Mouse (Mus musculus): ENCODE measurements around the gene Icam1. TPM values are rescaled to one million over a fixed set of nuclear protein-coding genes. Genes with fewer than 3 reads are reported as not detected.

Gene Icam1
- polyA plus RNA-seq, 1 experiment from 2014 or later: 10.3 TPM

DNA sequence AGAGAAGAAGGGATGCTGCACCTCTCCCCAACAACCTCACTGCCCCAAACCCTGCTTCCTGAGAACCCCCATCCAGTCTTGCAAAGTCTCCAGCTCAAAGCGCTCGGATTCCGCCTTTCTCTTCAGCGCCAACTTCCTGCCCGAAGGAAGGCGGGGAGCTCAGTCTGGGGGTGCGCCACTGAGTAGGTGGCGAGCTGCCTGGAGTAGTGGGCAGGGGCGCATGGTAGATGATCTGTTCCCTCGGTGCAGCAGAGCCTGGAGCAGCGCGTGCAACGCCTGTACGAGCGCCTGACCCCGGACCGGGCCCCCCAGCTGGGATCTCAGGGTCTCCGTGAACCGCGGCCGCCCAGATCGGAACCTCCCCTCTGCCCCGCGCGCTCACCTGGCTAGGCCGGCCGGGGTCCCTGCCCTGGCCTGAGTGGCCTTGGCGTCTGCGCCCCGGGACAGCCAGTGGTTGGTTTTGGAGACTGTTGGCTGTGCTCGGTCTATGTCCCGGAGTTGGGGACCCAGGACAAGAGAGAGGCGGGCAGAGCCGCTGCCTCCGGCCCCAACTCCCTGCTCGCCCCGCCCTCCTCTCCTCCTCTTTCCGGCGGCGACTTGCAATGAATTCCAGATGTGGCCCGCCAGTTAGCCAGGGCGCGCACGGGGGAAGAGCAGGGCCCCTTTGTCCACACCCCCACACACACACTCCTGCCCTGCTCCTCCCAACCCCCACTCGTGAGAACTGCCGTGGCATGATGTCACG lies 39.4 kb upstream of the Icam1 start, which contains the start of gene S1pr2:
Gene S1pr2 (minus strand): TSS at position 566 of the 745 bp plus-strand sequence.
- Histone ChIP-seq H3K4me3 (ENCODE audit: low read length) (peak within 1 kb of the TSS; percentile 75), H3K9me3 (ENCODE audit: control insufficient read depth, low read length) (no peaks in the 10 kb centered on the region), H3K36me3 (ENCODE audit: control insufficient read depth, insufficient read depth, low read length) (no peaks in the 10 kb centered on the region), H3K9ac (ENCODE audit: low read depth, low read length) (peak within 1 kb of the TSS; percentile 81), H3K4me2 (replicated peaks; ENCODE audit: low read depth, low read length) (peak within 1 kb of the TSS; percentile 78), H3K27ac (ENCODE audit: low read depth, low read length) (peak within 1 kb of the TSS; percentile 89), H3K27me3 (ENCODE audit: control insufficient read depth, insufficient read depth, low read length) (no peaks in the 10 kb centered on the region), H3K4me1 (ENCODE audit: control insufficient read depth, insufficient read depth, low read length) (peaks cover 32% of the 10 kb centered on the region)
- WGBS: 2% methylated on average over 45 of the region's 47 CpGs
- ATAC-seq (ENCODE audit: low FRiP score, low TSS enrichment): peak; percentile 68

DNA sequence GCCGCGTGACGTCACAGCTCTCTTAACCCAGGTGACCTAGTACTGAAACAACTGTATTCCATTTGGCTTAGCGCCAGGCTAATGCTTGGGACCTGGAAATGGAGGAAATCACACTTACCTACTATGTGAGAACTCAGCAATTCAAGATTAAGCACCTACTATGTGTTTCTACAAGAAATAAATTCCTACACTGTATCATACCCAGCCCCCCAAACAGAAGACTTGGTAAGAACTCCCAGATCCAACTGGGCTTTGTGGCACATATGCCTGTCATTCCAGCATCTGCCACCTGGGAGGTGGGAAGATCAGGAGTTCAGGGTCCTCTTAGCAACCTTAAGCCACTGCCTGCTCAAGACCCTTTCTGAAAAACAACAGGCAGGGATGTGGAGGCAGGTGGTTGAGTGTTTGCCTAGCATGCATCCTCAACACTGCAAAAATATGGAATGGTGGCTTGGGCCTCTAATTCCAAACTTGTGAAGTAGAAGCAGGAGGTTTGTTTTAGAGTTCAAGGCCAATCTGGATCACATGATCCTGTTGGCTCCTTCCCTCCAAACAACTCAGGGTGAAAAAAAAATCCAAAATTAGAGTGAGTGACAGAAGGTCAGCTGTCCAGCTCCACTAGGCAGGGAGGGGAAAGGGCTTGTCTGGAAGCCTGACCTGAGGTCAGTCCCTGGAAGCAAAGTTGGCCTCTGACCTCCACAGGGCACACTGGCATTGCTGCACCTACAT lies 38.7 kb upstream of the Icam1 start:
- Histone ChIP-seq H3K4me1 (ENCODE audit: control insufficient read depth, insufficient read depth, low read length) (peaks cover 24% of the 10 kb centered on the region), H3K36me3 (ENCODE audit: control insufficient read depth, insufficient read depth, low read length) (no peaks in the 10 kb centered on the region), H3K9me3 (ENCODE audit: control insufficient read depth, low read length) (no peaks in the 10 kb centered on the region), H3K27me3 (ENCODE audit: control insufficient read depth, insufficient read depth, low read length) (no peaks in the 10 kb centered on the region), H3K4me3 (ENCODE audit: low read length) (peak overlapping the region; percentile 75), H3K27ac (ENCODE audit: low read depth, low read length) (no peak overlapping the region), H3K9ac (ENCODE audit: low read depth, low read length) (peak overlapping the region; percentile 81; the same call in 1 of the 2 replicates), H3K4me2 (replicated peaks; ENCODE audit: low read depth, low read length) (peak overlapping the region; percentile 78)
- ATAC-seq (ENCODE audit: low FRiP score, low TSS enrichment): 0 out of 2 replicates have a peak, but pooled peaks have one; percentile 1
- 3% methylated on average over 4 of the region's 4 CpGs for WGBS

DNA sequence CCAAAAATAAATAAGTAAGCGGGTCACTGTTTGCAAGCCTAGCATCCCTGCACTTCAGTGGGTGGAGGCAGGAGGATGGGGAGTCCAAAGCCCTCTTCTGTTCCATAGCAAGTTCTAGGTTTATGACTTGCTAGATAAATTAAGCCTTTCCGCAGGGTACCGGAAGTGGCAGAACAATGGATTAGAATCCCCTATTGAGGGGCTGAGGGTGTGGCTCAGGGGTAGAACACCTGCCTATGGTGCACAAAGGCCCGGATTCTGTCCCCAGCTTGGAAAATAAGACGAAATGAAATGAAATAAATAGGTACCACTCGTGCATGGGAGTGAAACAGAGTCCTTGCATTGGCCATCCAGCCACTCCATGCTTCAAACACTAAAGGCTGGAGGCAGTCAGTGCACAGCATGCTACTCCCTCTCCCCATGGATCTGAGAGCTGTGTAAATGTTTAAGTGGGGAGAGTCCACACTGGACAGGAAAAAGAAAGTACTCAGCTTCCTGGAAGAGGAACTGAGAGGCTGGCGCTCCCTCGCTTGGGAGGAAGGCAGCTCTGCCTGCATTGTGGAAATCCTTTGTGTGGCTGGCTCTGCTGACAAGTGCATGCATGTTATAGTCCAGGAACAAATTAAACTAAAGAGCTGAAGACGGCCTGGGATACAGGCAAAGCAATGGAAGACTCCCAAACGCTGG lies 37.2 kb upstream of the Icam1 start:
- peak overlapping the region; percentile 51; the same call in 1 of the 2 replicates for H3K27ac ChIP-seq (ENCODE audit: low read depth, low read length)
- H3K9me3 ChIP-seq (ENCODE audit: control insufficient read depth, low read length): no peaks in the 10 kb centered on the region
- H3K4me3 ChIP-seq (ENCODE audit: low read length): no peak overlapping the region
- H3K4me2 ChIP-seq (replicated peaks; ENCODE audit: low read depth, low read length): no peak overlapping the region
- no peaks in the 10 kb centered on the region for H3K36me3 ChIP-seq (ENCODE audit: control insufficient read depth, insufficient read depth, low read length)
- ATAC-seq (ENCODE audit: low FRiP score, low TSS enrichment): no peak
- H3K27me3 ChIP-seq (ENCODE audit: control insufficient read depth, insufficient read depth, low read length): no peaks in the 10 kb centered on the region
- H3K9ac ChIP-seq (ENCODE audit: low read depth, low read length): no peak overlapping the region
- peaks cover 18% of the 10 kb centered on the region for H3K4me1 ChIP-seq (ENCODE audit: control insufficient read depth, insufficient read depth, low read length)
- WGBS: 62% methylated on average over 10 of the region's 10 CpGs

DNA sequence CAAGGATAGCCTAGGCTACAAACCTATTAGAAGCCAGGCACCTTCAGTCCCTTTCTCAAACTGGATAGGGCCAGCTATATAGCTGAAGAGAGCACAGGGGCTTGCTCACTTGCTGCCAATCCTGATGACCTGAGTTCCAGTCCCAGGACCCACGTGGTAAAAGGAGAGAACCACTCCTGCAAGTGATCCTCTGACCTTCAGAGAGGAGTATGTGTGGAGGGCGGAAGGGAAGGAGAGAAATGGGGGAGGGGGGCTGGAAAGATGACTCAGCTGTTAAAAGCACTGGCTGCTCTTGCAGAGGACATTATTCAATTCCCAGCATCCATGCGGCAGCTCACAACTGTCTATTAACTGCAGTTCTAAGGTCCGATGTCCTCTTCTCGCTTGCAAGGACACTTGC lies 36.6 kb upstream of the Icam1 start:
- H3K36me3 ChIP-seq (ENCODE audit: control insufficient read depth, insufficient read depth, low read length): no peaks in the 10 kb centered on the region
- no peaks in the 10 kb centered on the region for H3K9me3 ChIP-seq (ENCODE audit: control insufficient read depth, low read length)
- no peak overlapping the region for H3K4me3 ChIP-seq (ENCODE audit: low read length)
- H3K4me2 ChIP-seq (replicated peaks; ENCODE audit: low read depth, low read length): no peak overlapping the region
- ATAC-seq (ENCODE audit: low FRiP score, low TSS enrichment): no peak
- peaks cover 18% of the 10 kb centered on the region for H3K4me1 ChIP-seq (ENCODE audit: control insufficient read depth, insufficient read depth, low read length)
- H3K27me3 ChIP-seq (ENCODE audit: control insufficient read depth, insufficient read depth, low read length): no peaks in the 10 kb centered on the region
- H3K27ac ChIP-seq (ENCODE audit: low read depth, low read length): peak overlapping the region; percentile 51; the same call in 1 of the 2 replicates
- no peak overlapping the region for H3K9ac ChIP-seq (ENCODE audit: low read depth, low read length)
- WGBS: 51% methylated on average over 5 of the region's 5 CpGs

DNA sequence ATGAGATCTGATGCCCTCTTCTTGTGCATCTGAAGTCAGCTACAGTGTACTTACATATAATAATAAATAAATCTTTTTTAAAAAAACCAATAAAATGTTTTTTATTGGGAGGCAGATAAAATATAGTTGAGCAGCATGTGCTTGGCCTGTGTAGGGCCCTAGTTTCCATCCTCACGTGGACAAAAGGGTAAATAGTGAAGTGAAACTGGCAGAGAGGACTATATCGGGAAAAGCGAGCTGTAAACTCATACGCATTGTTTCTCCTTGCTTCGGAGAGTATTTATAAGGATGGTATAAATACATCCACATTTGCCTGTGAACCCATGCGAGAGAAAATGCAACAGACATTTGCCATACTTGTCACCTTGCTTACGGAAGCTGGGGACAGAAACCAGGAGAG lies 36.0 kb upstream of the Icam1 start:
- no peaks in the 10 kb centered on the region for H3K36me3 ChIP-seq (ENCODE audit: control insufficient read depth, insufficient read depth, low read length)
- no peak for ATAC-seq (ENCODE audit: low FRiP score, low TSS enrichment)
- no peak overlapping the region for H3K9ac ChIP-seq (ENCODE audit: low read depth, low read length)
- H3K9me3 ChIP-seq (ENCODE audit: control insufficient read depth, low read length): no peaks in the 10 kb centered on the region
- H3K27ac ChIP-seq (ENCODE audit: low read depth, low read length): no peak overlapping the region
- H3K27me3 ChIP-seq (ENCODE audit: control insufficient read depth, insufficient read depth, low read length): no peaks in the 10 kb centered on the region
- peaks cover 12% of the 10 kb centered on the region for H3K4me1 ChIP-seq (ENCODE audit: control insufficient read depth, insufficient read depth, low read length)
- no peak overlapping the region for H3K4me3 ChIP-seq (ENCODE audit: low read length)
- H3K4me2 ChIP-seq (replicated peaks; ENCODE audit: low read depth, low read length): no peak overlapping the region
- 90% methylated on average over 7 of the region's 7 CpGs for WGBS

DNA sequence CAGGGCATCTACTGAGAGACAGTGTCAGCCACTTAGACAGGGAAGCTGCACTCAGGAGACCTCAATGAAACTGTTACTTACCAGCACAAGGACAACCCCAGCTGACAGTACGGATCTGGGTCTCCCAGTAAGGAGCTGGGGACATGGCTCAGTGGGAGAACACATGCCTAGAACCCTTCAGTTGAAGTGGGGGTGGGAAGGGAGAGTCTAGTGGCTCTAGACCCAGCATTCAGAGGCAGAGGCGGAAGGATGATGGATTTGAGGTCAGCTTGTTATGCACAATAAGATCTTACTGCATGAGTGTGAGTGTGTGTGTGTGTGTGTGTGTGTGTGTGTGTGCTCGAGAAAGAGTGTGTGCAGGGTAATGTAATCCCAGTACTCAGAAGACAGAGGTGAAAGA lies 33.6 kb upstream of the Icam1 start:
- Histone ChIP-seq H3K9ac (ENCODE audit: low read depth, low read length) (no peak overlapping the region), H3K27me3 (ENCODE audit: control insufficient read depth, insufficient read depth, low read length) (no peaks in the 10 kb centered on the region), H3K4me3 (ENCODE audit: low read length) (no peak overlapping the region), H3K4me2 (replicated peaks; ENCODE audit: low read depth, low read length) (no peak overlapping the region), H3K4me1 (ENCODE audit: control insufficient read depth, insufficient read depth, low read length) (0 out of 2 replicates have a peak, but pooled peaks cover 7% of the 10 kb centered on the region), H3K27ac (ENCODE audit: low read depth, low read length) (no peak overlapping the region), H3K36me3 (ENCODE audit: control insufficient read depth, insufficient read depth, low read length) (no peaks in the 10 kb centered on the region), H3K9me3 (ENCODE audit: control insufficient read depth, low read length) (no peaks in the 10 kb centered on the region)
- ATAC-seq (ENCODE audit: low FRiP score, low TSS enrichment): no peak
- WGBS: 68% methylated on average over 3 of the region's 3 CpGs

DNA sequence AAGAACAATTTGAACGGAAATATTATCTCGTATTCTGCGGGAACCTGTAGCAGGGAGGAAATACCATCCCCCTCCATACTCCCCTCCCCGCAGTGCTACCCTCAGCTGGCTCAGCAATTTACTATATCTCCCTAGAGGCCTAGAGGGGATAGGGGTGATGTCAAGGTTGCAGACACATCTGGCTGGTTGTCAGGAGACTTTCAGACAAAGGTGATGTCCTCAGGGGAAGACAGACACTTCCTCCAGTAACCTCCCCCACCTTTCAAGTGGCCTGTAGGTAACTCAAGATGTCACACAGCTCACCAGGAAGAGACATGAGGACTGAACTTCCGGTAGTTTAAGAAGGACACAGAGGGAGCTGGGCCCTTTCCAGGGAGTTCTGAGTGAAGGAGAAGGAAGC lies 32.6 kb upstream of the Icam1 start:
- Histone ChIP-seq H3K4me2 (replicated peaks; ENCODE audit: low read depth, low read length) (no peak overlapping the region), H3K4me1 (ENCODE audit: control insufficient read depth, insufficient read depth, low read length) (0 out of 2 replicates have a peak, but pooled peaks cover 7% of the 10 kb centered on the region), H3K4me3 (ENCODE audit: low read length) (no peak overlapping the region), H3K27me3 (ENCODE audit: control insufficient read depth, insufficient read depth, low read length) (no peaks in the 10 kb centered on the region), H3K9me3 (ENCODE audit: control insufficient read depth, low read length) (no peaks in the 10 kb centered on the region), H3K9ac (ENCODE audit: low read depth, low read length) (no peak overlapping the region), H3K36me3 (ENCODE audit: control insufficient read depth, insufficient read depth, low read length) (no peaks in the 10 kb centered on the region), H3K27ac (ENCODE audit: low read depth, low read length) (no peak overlapping the region)
- no peak for ATAC-seq (ENCODE audit: low FRiP score, low TSS enrichment)
- WGBS: 29% methylated on average over 5 of the region's 5 CpGs

DNA sequence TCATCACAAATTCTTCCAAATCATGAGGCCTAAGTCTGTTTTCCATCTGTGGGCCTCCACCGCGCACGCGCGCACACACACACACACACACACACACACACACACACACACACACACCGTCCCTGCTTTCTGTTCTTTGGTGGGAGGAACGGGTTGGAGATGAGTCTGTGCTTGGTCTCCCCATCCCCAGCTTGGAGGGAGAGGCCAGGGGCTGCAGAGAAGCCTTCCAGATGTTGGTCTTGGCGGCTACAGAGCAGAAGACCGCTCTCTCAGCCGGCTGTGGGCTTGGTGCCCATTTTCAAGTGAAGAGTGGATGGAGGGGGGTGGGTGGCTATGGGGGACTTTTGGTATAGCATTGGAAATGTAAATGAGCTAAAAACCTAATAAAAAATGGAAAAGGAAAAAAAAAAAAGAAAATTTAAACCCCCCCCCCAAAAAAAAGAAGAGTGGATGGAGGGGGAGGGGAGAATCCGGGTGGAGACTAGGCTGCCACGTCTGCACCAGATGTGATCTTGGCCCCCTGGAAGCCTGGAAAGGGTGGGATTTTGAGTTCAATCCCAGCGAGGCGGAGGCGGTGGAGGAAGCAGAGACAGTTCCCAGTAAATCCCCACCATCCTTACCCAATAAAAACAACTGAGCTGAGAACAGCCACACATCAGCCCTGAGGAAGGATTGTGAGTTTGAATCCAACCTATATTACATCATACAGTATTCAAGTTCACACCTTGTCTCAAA lies 28.7 kb upstream of the Icam1 start:
- no peaks in the 10 kb centered on the region; the same call in 1 of the 2 replicates for H3K27me3 ChIP-seq (ENCODE audit: control insufficient read depth, insufficient read depth, low read length)
- 0 out of 2 replicates have a peak, but pooled peaks cover 12% of the 10 kb centered on the region for H3K4me1 ChIP-seq (ENCODE audit: control insufficient read depth, insufficient read depth, low read length)
- H3K4me3 ChIP-seq (ENCODE audit: low read length): no peak overlapping the region
- peak overlapping the region; percentile 42; the same call in 1 of the 2 replicates for H3K27ac ChIP-seq (ENCODE audit: low read depth, low read length)
- 57% methylated on average over 15 of the region's 15 CpGs for WGBS
- no peak overlapping the region for H3K9ac ChIP-seq (ENCODE audit: low read depth, low read length)
- H3K9me3 ChIP-seq (ENCODE audit: control insufficient read depth, low read length): no peaks in the 10 kb centered on the region
- H3K4me2 ChIP-seq (replicated peaks; ENCODE audit: low read depth, low read length): no peak overlapping the region
- H3K36me3 ChIP-seq (ENCODE audit: control insufficient read depth, insufficient read depth, low read length): no peaks in the 10 kb centered on the region
- peak; percentile 75 for ATAC-seq (ENCODE audit: low FRiP score, low TSS enrichment)
